Mouse (Mus musculus): ENCODE results near the gene Rasl11b. TPM values are rescaled to one million over a fixed set of nuclear protein-coding genes. Genes with fewer than 3 reads are reported as not detected.

Rasl11b gene
- total RNA-seq, 2 experiments from 2014 or later, result 0.14 TPM; not detected in 1

GRCm38 (mm10) chr5:74242654-74243053 is 47.6 kb downstream of the Rasl11b start:
- no peak for ATAC-seq (replicated peaks; ENCODE audit: low FRiP score, low TSS enrichment, poor library complexity, severe bottlenecking)

DNA sequence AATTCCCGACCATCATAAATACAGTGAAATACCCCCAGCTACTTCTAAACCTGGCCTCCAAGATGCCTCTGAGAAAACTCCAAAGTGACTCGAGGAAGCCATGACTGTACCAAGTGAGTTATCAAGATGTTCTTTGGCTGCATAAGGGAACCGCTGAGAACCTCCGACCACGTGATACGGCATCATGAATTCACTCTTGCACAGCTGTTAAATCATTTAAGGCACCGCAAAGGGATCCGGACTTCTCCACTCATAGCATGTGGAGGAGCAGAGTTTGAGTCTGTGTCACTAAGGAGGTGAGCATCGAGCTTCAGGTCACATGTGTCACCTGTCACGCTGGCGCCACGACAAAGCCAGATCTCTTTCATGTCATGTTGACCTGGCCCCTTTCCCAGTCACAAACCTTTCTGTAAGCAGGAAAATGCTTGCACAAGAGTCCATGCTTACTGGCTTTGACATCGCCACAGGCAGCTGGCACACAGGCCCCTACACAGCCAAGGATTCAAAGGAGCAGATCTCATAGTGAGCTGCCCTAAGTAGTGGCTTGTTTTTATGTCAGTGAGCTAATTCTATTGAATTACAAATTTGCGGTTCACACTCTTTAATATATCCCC is 49.4 kb downstream of the Rasl11b start:
- no peak for ATAC-seq (replicated peaks; ENCODE audit: low FRiP score, low TSS enrichment, poor library complexity, severe bottlenecking)

DNA sequence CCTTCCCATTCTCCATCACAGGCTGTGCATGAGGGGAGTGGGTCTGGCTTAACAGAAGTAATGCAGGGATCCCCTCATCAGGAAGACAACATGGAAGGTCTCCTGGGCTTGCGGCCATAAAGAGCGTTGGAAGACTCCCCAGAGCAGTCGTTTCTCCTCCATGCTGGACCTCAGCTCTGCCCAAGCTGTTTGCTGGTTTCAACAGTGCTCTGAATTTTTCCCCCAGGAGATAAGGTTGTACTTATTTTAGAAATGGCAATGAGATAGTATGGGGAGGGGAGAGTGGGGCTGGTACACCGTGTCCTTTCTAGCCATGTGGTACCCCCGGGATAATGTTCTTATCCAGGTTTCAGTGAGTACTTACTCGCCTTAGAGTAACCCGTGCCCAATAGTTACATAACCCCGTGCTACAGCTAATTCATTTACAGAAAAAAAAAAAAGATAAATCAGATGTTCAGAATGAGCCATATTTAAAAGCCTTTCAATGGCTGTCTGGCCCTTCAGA is 50.6 kb downstream of the Rasl11b start:
- ATAC-seq (replicated peaks; ENCODE audit: low FRiP score, low TSS enrichment, poor library complexity, severe bottlenecking), result no peak

- ATAC-seq (replicated peaks; ENCODE audit: low FRiP score, low TSS enrichment, poor library complexity, severe bottlenecking), result no peak
These were observed 51.4 kb downstream of the Rasl11b start for GRCm38 (mm10) chr5:74246453-74246852.

GRCm38 (mm10) chr5:74246971-74247370 is 51.9 kb downstream of the Rasl11b start:
- ATAC-seq (replicated peaks; ENCODE audit: low FRiP score, low TSS enrichment, poor library complexity, severe bottlenecking), result no peak

Other genes with a start within 250 kb of the Rasl11b start
- 37.3 and 54.5 TPM in 2 replicates for gene Usp46, start 126.9 kb upstream of the Rasl11b start, total RNA-seq (2014; fragmentation: Nextera tagmentation)
- 28.0 and 41.4 TPM in 2 replicates for gene Usp46, start 126.9 kb upstream of the Rasl11b start, total RNA-seq (2017)